Mouse (Mus musculus) stomach, embryonic 15.5 days (tissue): ENCODE results near the gene Cnot4. TPM values are rescaled to one million over a fixed set of nuclear protein-coding genes. Genes with fewer than 3 reads are reported as not detected.

Experiments used
- ATAC-seq: fragments of 200-750 bp; cut with Nextera tagmentation; 2 replicates; pipeline ENCODE4 v1.8.0; 2017; ENCODE audit warnings: low read depth, moderate number of reproducible peaks, moderate TSS enrichment; ENCODE audit not compliant: insufficient read depth, low FRiP score
- H3K27ac ChIP-seq: fragments of 300-500 bp; sonication (generic); 2 replicates; pipeline ENCODE4 v1.5.1; 2015; ENCODE audit warnings: mild to moderate bottlenecking, inconsistent platforms
- H3K27me3 ChIP-seq: fragments of 300-500 bp; sonication (generic); replicated peaks from 2 replicates; pipeline ENCODE4 v1.6.1; 2015; ENCODE audit warnings: inconsistent platforms
- H3K36me3 ChIP-seq: fragments of 300-500 bp; sonication (generic); 2 replicates; pipeline ENCODE4 v1.6.1; 2015; ENCODE audit warnings: inconsistent platforms
- H3K4me1 ChIP-seq: fragments of 300-500 bp; sonication (generic); 2 replicates; pipeline ENCODE4 v1.6.1; 2015; ENCODE audit warnings: inconsistent platforms
- H3K4me2 ChIP-seq: fragments of 300-500 bp; sonication (generic); 2 replicates; pipeline ENCODE4 v1.6.1; 2015; ENCODE audit warnings: mild to moderate bottlenecking, inconsistent platforms
- H3K4me3 ChIP-seq: fragments of 300-500 bp; sonication (generic); replicated peaks from 2 replicates; pipeline ENCODE4 v1.5.1; 2015; ENCODE audit warnings: inconsistent platforms
- H3K9ac ChIP-seq: fragments of 300-500 bp; sonication (generic); 2 replicates; pipeline ENCODE4 v1.6.1; 2015; ENCODE audit warnings: inconsistent platforms
- H3K9me3 ChIP-seq: fragments of 300-500 bp; sonication (generic); 2 replicates; pipeline ENCODE4 v1.6.1; 2016; ENCODE audit warnings: inconsistent platforms
- WGBS: fragments of 180-500 bp; shearing (Covaris S2); methylation state at CpG from one replicate; pipeline ENCODE4 v1.1.7; 2015; 5-methylcytosine and 5-hydroxymethylcytosine counted together
- polyA plus RNA-seq: library from polyadenylated mRNA; unstranded; fragments of >200 nt; fragmentation: Nextera tagmentation; extraction: Ambion mirVana; gene quantifications from 2 replicates; pipeline ENCODE4 v1.2.1, GENCODE M21; 2015

The Cnot4 gene
- polyA plus RNA-seq, 1 experiment from 2014 or later, result 22.7 TPM

- 85% methylated on average over 4 of the region's 4 CpGs for WGBS
- Histone ChIP-seq H3K4me3 (no peak overlapping the region), H3K27me3 (no peaks in the 10 kb centered on the region), H3K9ac (no peak overlapping the region), H3K4me2 (no peak overlapping the region), H3K9me3 (no peaks in the 10 kb centered on the region), H3K4me1 (no peaks in the 10 kb centered on the region), H3K36me3 (no peaks in the 10 kb centered on the region), H3K27ac (no peak overlapping the region)
- no peak for ATAC-seq
Measured at GRCm38 (mm10) chr6:35030811-35031210, 102.7 kb downstream of the Cnot4 start.

GRCm38 (mm10) chr6:35030226-35030625, 103.3 kb downstream of the Cnot4 start:
- H3K36me3 ChIP-seq, result no peaks in the 10 kb centered on the region
- ATAC-seq, result no peak
- H3K9ac ChIP-seq, result no peak overlapping the region
- no peak overlapping the region for H3K4me3 ChIP-seq
- H3K4me2 ChIP-seq, result no peak overlapping the region
- H3K9me3 ChIP-seq, result no peaks in the 10 kb centered on the region
- no peaks in the 10 kb centered on the region for H3K27me3 ChIP-seq
- no peak overlapping the region for H3K27ac ChIP-seq
- WGBS, result 70% methylated on average over 6 of the region's 6 CpGs
- H3K4me1 ChIP-seq, result no peaks in the 10 kb centered on the region

- no peak for ATAC-seq
- H3K36me3 ChIP-seq, result no peaks in the 10 kb centered on the region
- H3K4me3 ChIP-seq, result no peak overlapping the region
- 87% methylated on average over 2 of the region's 2 CpGs for WGBS
- no peak overlapping the region for H3K9ac ChIP-seq
- no peaks in the 10 kb centered on the region for H3K9me3 ChIP-seq
- H3K4me2 ChIP-seq, result no peak overlapping the region
- no peak overlapping the region for H3K27ac ChIP-seq
- peaks cover 6% of the 10 kb centered on the region; the same call in 1 of the 2 replicates for H3K4me1 ChIP-seq
- H3K27me3 ChIP-seq, result no peaks in the 10 kb centered on the region
Measured at GRCm38 (mm10) chr6:35028023-35028422, 105.5 kb downstream of the Cnot4 start.

- Histone ChIP-seq H3K9ac (no peak overlapping the region), H3K36me3 (no peaks in the 10 kb centered on the region), H3K27ac (no peak overlapping the region), H3K4me1 (peaks cover 6% of the 10 kb centered on the region; the same call in 1 of the 2 replicates), H3K4me3 (no peak overlapping the region), H3K27me3 (no peaks in the 10 kb centered on the region), H3K9me3 (no peaks in the 10 kb centered on the region), H3K4me2 (no peak overlapping the region)
- 79% methylated on average over 6 of the region's 6 CpGs for WGBS
- no peak for ATAC-seq
Measured at GRCm38 (mm10) chr6:35027257-35027656, 106.3 kb downstream of the Cnot4 start.

- no peak overlapping the region for H3K9ac ChIP-seq
- H3K27me3 ChIP-seq, result no peaks in the 10 kb centered on the region
- H3K36me3 ChIP-seq, result no peaks in the 10 kb centered on the region
- H3K4me2 ChIP-seq, result no peak overlapping the region
- H3K9me3 ChIP-seq, result no peaks in the 10 kb centered on the region
- 92% methylated on average over 5 of the region's 5 CpGs for WGBS
- H3K4me3 ChIP-seq, result no peak overlapping the region
- ATAC-seq, result no peak
- H3K4me1 ChIP-seq, result no peaks in the 10 kb centered on the region
- no peak overlapping the region for H3K27ac ChIP-seq
Measured at GRCm38 (mm10) chr6:35016624-35017023, 116.9 kb downstream of the Cnot4 start.

GRCm38 (mm10) chr6:35011953-35012352, 121.6 kb downstream of the Cnot4 start:
- no peaks in the 10 kb centered on the region for H3K36me3 ChIP-seq
- WGBS, result 84% methylated on average over 1 of the region's 1 CpGs
- no peaks in the 10 kb centered on the region for H3K27me3 ChIP-seq
- no peak overlapping the region for H3K9ac ChIP-seq
- H3K4me1 ChIP-seq, result no peaks in the 10 kb centered on the region
- no peaks in the 10 kb centered on the region for H3K9me3 ChIP-seq
- H3K4me2 ChIP-seq, result no peak overlapping the region
- no peak for ATAC-seq
- no peak overlapping the region for H3K4me3 ChIP-seq
- H3K27ac ChIP-seq, result no peak overlapping the region

GRCm38 (mm10) chr6:35010705-35011104, 122.8 kb downstream of the Cnot4 start:
- 93% methylated on average over 5 of the region's 5 CpGs for WGBS
- no peak overlapping the region for H3K4me2 ChIP-seq
- H3K4me1 ChIP-seq, result no peaks in the 10 kb centered on the region
- no peak for ATAC-seq
- H3K9ac ChIP-seq, result no peak overlapping the region
- H3K27me3 ChIP-seq, result no peaks in the 10 kb centered on the region
- no peak overlapping the region for H3K4me3 ChIP-seq
- H3K27ac ChIP-seq, result no peak overlapping the region
- H3K36me3 ChIP-seq, result no peaks in the 10 kb centered on the region
- no peaks in the 10 kb centered on the region for H3K9me3 ChIP-seq

GRCm38 (mm10) chr6:35002261-35002669, 131.3 kb downstream of the Cnot4 start:
- WGBS, result 78% methylated on average over 18 of the region's 18 CpGs
- H3K9me3 ChIP-seq, result no peaks in the 10 kb centered on the region
- no peak overlapping the region for H3K27ac ChIP-seq
- no peaks in the 10 kb centered on the region for H3K36me3 ChIP-seq
- H3K4me2 ChIP-seq, result no peak overlapping the region
- H3K4me1 ChIP-seq, result 0 out of 2 replicates have a peak, but pooled peaks cover 2% of the 10 kb centered on the region
- no peaks in the 10 kb centered on the region for H3K27me3 ChIP-seq
- ATAC-seq, result no peak
- H3K4me3 ChIP-seq, result no peak overlapping the region
- H3K9ac ChIP-seq, result no peak overlapping the region

GRCm38 (mm10) chr6:34999101-34999500, 134.4 kb downstream of the Cnot4 start:
- H3K4me3 ChIP-seq, result no peak overlapping the region
- H3K27me3 ChIP-seq, result no peaks in the 10 kb centered on the region
- ATAC-seq, result no peak
- 16% methylated on average over 4 of the region's 4 CpGs for WGBS
- H3K4me1 ChIP-seq, result peaks cover 9% of the 10 kb centered on the region; the same call in 1 of the 2 replicates
- H3K9ac ChIP-seq, result no peak overlapping the region
- peak overlapping the region; percentile 25; the same call in 1 of the 2 replicates for H3K4me2 ChIP-seq
- H3K9me3 ChIP-seq, result no peaks in the 10 kb centered on the region
- H3K36me3 ChIP-seq, result no peaks in the 10 kb centered on the region
- H3K27ac ChIP-seq, result no peak overlapping the region

GRCm38 (mm10) chr6:34996496-34996895, 137.0 kb downstream of the Cnot4 start:
- H3K9ac ChIP-seq, result no peak overlapping the region
- no peak overlapping the region for H3K4me3 ChIP-seq
- no peak for ATAC-seq
- peaks cover 9% of the 10 kb centered on the region; the same call in 1 of the 2 replicates for H3K4me1 ChIP-seq
- 75% methylated on average over 4 of the region's 4 CpGs for WGBS
- H3K27ac ChIP-seq, result no peak overlapping the region
- no peaks in the 10 kb centered on the region for H3K36me3 ChIP-seq
- no peaks in the 10 kb centered on the region for H3K9me3 ChIP-seq
- H3K27me3 ChIP-seq, result no peaks in the 10 kb centered on the region
- H3K4me2 ChIP-seq, result no peak overlapping the region

- H3K4me2 ChIP-seq, result peak overlapping the region; percentile 54
- H3K9ac ChIP-seq, result no peak overlapping the region
- peak; percentile 76 for ATAC-seq
- no peak overlapping the region for H3K27ac ChIP-seq
- no peaks in the 10 kb centered on the region for H3K27me3 ChIP-seq
- no peaks in the 10 kb centered on the region for H3K36me3 ChIP-seq
- H3K9me3 ChIP-seq, result no peaks in the 10 kb centered on the region
- H3K4me3 ChIP-seq, result peak overlapping the region; percentile 27
- peaks cover 9% of the 10 kb centered on the region; the same call in 1 of the 2 replicates for H3K4me1 ChIP-seq
- WGBS, result 4% methylated on average over 13 of the region's 13 CpGs
Measured at GRCm38 (mm10) chr6:34995265-34995681, 138.3 kb downstream of the Cnot4 start.

- no peaks in the 10 kb centered on the region for H3K27me3 ChIP-seq
- peak overlapping the region; percentile 27 for H3K4me3 ChIP-seq
- 54% methylated on average over 5 of the region's 5 CpGs for WGBS
- H3K36me3 ChIP-seq, result no peaks in the 10 kb centered on the region
- H3K9ac ChIP-seq, result no peak overlapping the region
- peak overlapping the region; percentile 54 for H3K4me2 ChIP-seq
- no peak overlapping the region for H3K27ac ChIP-seq
- no peak for ATAC-seq
- H3K9me3 ChIP-seq, result no peaks in the 10 kb centered on the region
- H3K4me1 ChIP-seq, result peaks cover 9% of the 10 kb centered on the region; the same call in 1 of the 2 replicates
Measured at GRCm38 (mm10) chr6:34994692-34995091, 138.8 kb downstream of the Cnot4 start.

- H3K36me3 ChIP-seq, result no peaks in the 10 kb centered on the region
- 68% methylated on average over 6 of the region's 6 CpGs for WGBS
- H3K27ac ChIP-seq, result no peak overlapping the region
- no peak overlapping the region for H3K9ac ChIP-seq
- H3K9me3 ChIP-seq, result no peaks in the 10 kb centered on the region
- H3K4me2 ChIP-seq, result no peak overlapping the region
- no peak overlapping the region for H3K4me3 ChIP-seq
- H3K27me3 ChIP-seq, result no peaks in the 10 kb centered on the region
- ATAC-seq, result peak; percentile 38; the same call in 1 of the 2 replicates
- peaks cover 9% of the 10 kb centered on the region; the same call in 1 of the 2 replicates for H3K4me1 ChIP-seq
Measured at GRCm38 (mm10) chr6:34989263-34989662, 144.3 kb downstream of the Cnot4 start.
